Mouse (Mus musculus): Measurements from ENCODE around the gene Gm26602.
"Not testable (repeated sequence)": the region's sequence is repeated elsewhere in the genome, so short reads cannot be mapped to it uniquely, and the experiment has no call there.

The Gm26602 gene

GRCm38 (mm10) chr10:79884938-79885337, 25.7 kb upstream of the Gm26602 start:
- DNase-seq (ENCODE audit: low spot score in 2 of 2), result not testable (repeated sequence)

GRCm38 (mm10) chr10:79886054-79886453, 24.6 kb upstream of the Gm26602 start, which contains the start of gene Elane:
Elane (plus strand) TSS chr10:79886247.
- no peak for DNase-seq (ENCODE audit: low spot score in 2 of 2)

- no peak for DNase-seq (ENCODE audit: low spot score in 2 of 2)
Observed at GRCm38 (mm10) chr10:79886611-79887010, 24.0 kb upstream of the Gm26602 start.

- no peak for DNase-seq (ENCODE audit: low spot score in 2 of 2)
Observed at GRCm38 (mm10) chr10:79889386-79889785, 21.3 kb upstream of the Gm26602 start.

- DNase-seq (ENCODE audit: low spot score in 2 of 2), result no peak
Observed at GRCm38 (mm10) chr10:79890670-79891069, 20.0 kb upstream of the Gm26602 start, which contains the start of gene Cfd. Cfd (plus strand) TSS chr10:79890853.

- DNase-seq (ENCODE audit: low spot score in 2 of 2), result peak; percentile 60 to 67
Observed at GRCm38 (mm10) chr10:79892451-79893118, 18.1 kb upstream of the Gm26602 start.

GRCm38 (mm10) chr10:79896306-79896705, 14.3 kb upstream of the Gm26602 start:
- DNase-seq (ENCODE audit: low spot score in 2 of 2), result no peak

- DNase-seq (ENCODE audit: low spot score in 2 of 2), result no peak
Observed at GRCm38 (mm10) chr10:79896814-79897213, 13.8 kb upstream of the Gm26602 start.

- DNase-seq (ENCODE audit: low spot score in 2 of 2), result no peak
Observed at GRCm38 (mm10) chr10:79897316-79898245, 13.1 kb upstream of the Gm26602 start.

- peak; percentile 48 to 65 for DNase-seq (ENCODE audit: low spot score in 2 of 2)
Observed at GRCm38 (mm10) chr10:79900951-79901410, 9.7 kb upstream of the Gm26602 start.

- DNase-seq (ENCODE audit: low spot score in 2 of 2), result no peak
Observed at GRCm38 (mm10) chr10:79906712-79907111, 3.9 kb upstream of the Gm26602 start.

GRCm38 (mm10) chr10:79907415-79907814, 3.2 kb upstream of the Gm26602 start:
- no peak for DNase-seq (ENCODE audit: low spot score in 2 of 2)

- DNase-seq (ENCODE audit: low spot score in 2 of 2), result peak; percentile 89 to 93
Observed at GRCm38 (mm10) chr10:79908167-79909091, 2.2 kb upstream of the Gm26602 start, which contains the start of gene Med16. Med16 (minus strand) TSS chr10:79908923.

GRCm38 (mm10) chr10:79909092-79909922, 1.3 kb upstream of the Gm26602 start:
- DNase-seq (ENCODE audit: low spot score in 2 of 2), result no peak

- no peak for DNase-seq (ENCODE audit: low spot score in 2 of 2)
Observed at GRCm38 (mm10) chr10:79912412-79912811, 1.8 kb downstream of the Gm26602 start.

GRCm38 (mm10) chr10:79914131-79914947, 3.7 kb downstream of the Gm26602 start:
- no peak for DNase-seq (ENCODE audit: low spot score in 2 of 2)

GRCm38 (mm10) chr10:79914948-79915596, 4.4 kb downstream of the Gm26602 start:
- DNase-seq (ENCODE audit: low spot score in 2 of 2), result no peak

GRCm38 (mm10) chr10:79916081-79916480, 5.4 kb downstream of the Gm26602 start:
- DNase-seq (ENCODE audit: low spot score in 2 of 2), result no peak
